Mouse (Mus musculus) forebrain, embryonic 15.5 days (tissue): ENCODE measurements around the gene Dpp8. TPM values are rescaled to one million over a fixed set of nuclear protein-coding genes. Genes with fewer than 3 reads are reported as not detected.
A peak's percentile ranks its signal among the peaks of the same experiment; 100 is the strongest.

Experiments used
- ATAC-seq: fragments of 200-750 bp; cut with Nextera tagmentation; replicated peaks from 2 replicates; pipeline ENCODE4 v1.8.0; 2017; ENCODE audit warnings: mild to moderate bottlenecking, moderate TSS enrichment, moderate library complexity
- H3K27ac ChIP-seq: fragments of 300-500 bp; sonication (generic); replicated peaks from 2 replicates; pipeline ENCODE4 v1.5.1; 2015; ENCODE audit warnings: mild to moderate bottlenecking, inconsistent platforms
- H3K27me3 ChIP-seq: fragments of 300-500 bp; sonication (generic); 2 replicates; pipeline ENCODE4 v1.6.1; 2015; ENCODE audit warnings: inconsistent platforms
- H3K36me3 ChIP-seq: fragments of 300-500 bp; sonication (generic); 2 replicates; pipeline ENCODE4 v1.6.1; 2015; ENCODE audit warnings: mild to moderate bottlenecking, inconsistent platforms
- H3K4me1 ChIP-seq: fragments of 300-500 bp; sonication (generic); 2 replicates; pipeline ENCODE4 v1.6.1; 2015; ENCODE audit warnings: inconsistent platforms
- H3K4me2 ChIP-seq: fragments of 300-500 bp; sonication (generic); replicated peaks from 2 replicates; pipeline ENCODE4 v1.6.1; 2015; ENCODE audit warnings: mild to moderate bottlenecking, inconsistent platforms
- H3K4me3 ChIP-seq: fragments of 300-500 bp; sonication (generic); 2 replicates; pipeline ENCODE4 v1.5.1; 2015; ENCODE audit warnings: mild to moderate bottlenecking, inconsistent platforms
- H3K9ac ChIP-seq: fragments of 300-500 bp; sonication (generic); replicated peaks from 2 replicates; pipeline ENCODE4 v1.6.1; 2015; ENCODE audit warnings: mild to moderate bottlenecking, inconsistent platforms
- H3K9me3 ChIP-seq: fragments of 300-500 bp; sonication (generic); 2 replicates; pipeline ENCODE4 v1.6.1; 2016; ENCODE audit warnings: inconsistent platforms
- WGBS: fragments of 180-500 bp; shearing (Covaris S2); methylation state at CpG from one replicate; pipeline ENCODE4 v1.1.7; 2015; ENCODE audit warnings: mixed read lengths; 5-methylcytosine and 5-hydroxymethylcytosine counted together
- polyA plus RNA-seq: library from polyadenylated mRNA; unstranded; fragments of >200 nt; fragmentation: Nextera tagmentation; extraction: Ambion mirVana; gene quantifications from 2 replicates; pipeline ENCODE4 v1.2.1, GENCODE M21; 2015

The Dpp8 gene
- polyA plus RNA-seq, 1 experiment from 2014 or later: 44.5 TPM

DNA sequence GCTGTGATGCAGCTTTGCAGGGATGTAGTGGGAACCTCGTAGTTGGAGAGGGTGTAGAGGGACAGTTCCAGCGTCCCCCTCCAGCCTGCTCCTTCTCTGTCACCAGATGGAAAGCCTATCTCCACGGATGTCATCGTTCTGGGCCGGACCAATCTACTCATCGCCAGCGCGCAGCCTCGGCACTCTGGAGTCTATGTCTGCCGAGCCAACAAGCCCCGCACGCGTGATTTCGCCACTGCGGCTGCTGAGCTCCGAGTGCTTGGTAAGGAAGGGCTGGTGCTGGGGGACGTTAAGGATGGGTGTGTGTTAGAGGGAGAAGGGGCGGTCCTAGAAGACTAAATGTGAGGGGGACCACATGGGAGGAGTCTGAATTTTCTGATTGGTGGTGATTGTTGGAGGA, 90.3 kb downstream of the Dpp8 start:
- H3K9ac ChIP-seq: no peak overlapping the region
- peak overlapping the region; percentile 15; the same call in 1 of the 2 replicates for H3K4me3 ChIP-seq
- no peaks in the 10 kb centered on the region for H3K9me3 ChIP-seq
- ATAC-seq: peak; percentile 38; the same call in 1 of the 2 replicates
- H3K4me1 ChIP-seq: peaks cover 12% of the 10 kb centered on the region
- H3K27me3 ChIP-seq: no peaks in the 10 kb centered on the region
- peaks cover 10% of the 10 kb centered on the region; the same call in 1 of the 2 replicates for H3K36me3 ChIP-seq
- no peak overlapping the region for H3K27ac ChIP-seq
- 21% methylated on average over 18 of the region's 18 CpGs for WGBS
- H3K4me2 ChIP-seq: peak overlapping the region; percentile 22; the same call in 1 of the 2 replicates

DNA sequence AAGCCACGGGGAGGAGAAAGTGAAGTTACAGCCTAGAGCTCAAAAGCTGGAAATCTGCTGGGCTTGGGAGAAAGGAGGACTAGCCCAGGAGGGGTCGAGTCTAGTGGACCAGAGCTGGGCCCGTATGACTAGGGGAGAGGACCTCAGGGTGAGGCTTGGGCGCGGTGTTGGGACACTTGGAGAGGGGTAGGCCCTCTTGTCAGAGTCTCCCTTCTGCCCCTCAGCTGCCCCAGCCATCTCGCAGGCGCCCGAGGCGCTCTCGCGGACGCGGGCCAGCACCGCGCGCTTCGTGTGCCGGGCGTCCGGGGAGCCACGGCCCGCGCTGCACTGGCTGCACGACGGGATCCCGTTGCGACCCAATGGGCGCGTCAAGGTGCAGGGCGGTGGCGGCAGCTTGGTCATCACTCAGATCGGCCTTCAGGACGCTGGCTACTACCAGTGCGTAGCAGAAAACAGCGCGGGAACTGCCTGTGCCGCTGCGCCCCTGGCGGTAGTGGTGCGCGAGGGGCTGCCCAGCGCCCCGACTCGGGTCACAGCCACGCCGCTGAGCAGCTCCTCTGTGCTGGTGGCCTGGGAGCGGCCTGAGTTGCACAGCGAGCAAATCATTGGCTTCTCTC, 91.4 kb downstream of the Dpp8 start:
- peaks cover 6% of the 10 kb centered on the region; the same call in 1 of the 2 replicates for H3K36me3 ChIP-seq
- H3K9me3 ChIP-seq: no peaks in the 10 kb centered on the region
- H3K27ac ChIP-seq: no peak overlapping the region
- peak overlapping the region; percentile 44 for H3K4me3 ChIP-seq
- peak; percentile 32 for ATAC-seq
- peak overlapping the region; percentile 47 for H3K9ac ChIP-seq
- H3K4me2 ChIP-seq: peak overlapping the region; percentile 87
- WGBS: 3% methylated on average over 48 of the region's 48 CpGs
- H3K4me1 ChIP-seq: peaks cover 17% of the 10 kb centered on the region
- no peaks in the 10 kb centered on the region for H3K27me3 ChIP-seq

DNA sequence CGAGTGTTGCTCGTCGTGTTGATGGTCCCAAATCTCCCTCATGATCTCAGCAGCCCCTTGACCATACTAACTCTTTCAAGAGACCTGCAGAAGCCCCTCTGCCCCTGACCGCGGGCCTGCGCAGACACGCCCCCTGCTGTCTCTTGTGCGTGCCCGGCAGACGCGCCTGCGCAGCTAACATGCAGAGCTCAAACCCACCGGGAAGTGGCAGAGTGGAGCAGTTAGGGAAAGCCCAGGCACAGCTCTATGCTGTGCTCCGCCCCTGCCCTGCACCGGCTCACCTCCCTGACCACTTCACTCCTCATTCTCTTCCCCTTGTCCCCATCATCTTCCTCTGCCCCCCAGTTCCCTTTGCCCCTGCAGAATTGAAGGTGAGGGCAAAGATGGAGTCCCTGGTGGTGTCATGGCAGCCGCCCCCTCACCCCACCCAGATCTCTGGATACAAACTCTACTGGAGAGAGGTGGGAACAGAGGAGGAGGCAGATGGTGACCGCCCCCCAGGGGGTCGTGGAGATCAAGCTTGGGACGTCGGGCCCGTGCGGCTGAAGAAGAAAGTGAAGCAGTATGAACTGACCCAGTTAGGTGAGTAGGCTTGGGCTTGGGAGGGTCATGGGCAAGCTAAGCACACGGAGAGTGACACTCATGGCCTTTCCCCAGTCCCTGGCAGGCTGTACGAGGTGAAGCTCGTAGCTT, 96.1 kb downstream of the Dpp8 start:
- Histone ChIP-seq H3K9me3 (no peaks in the 10 kb centered on the region), H3K9ac (no peak overlapping the region), H3K4me3 (no peak overlapping the region), H3K4me2 (no peak overlapping the region; the same call in 1 of the 2 replicates), H3K4me1 (peaks cover 13% of the 10 kb centered on the region), H3K36me3 (peaks cover 4% of the 10 kb centered on the region; the same call in 1 of the 2 replicates), H3K27me3 (no peaks in the 10 kb centered on the region), H3K27ac (no peak overlapping the region)
- 14% methylated on average over 25 of the region's 25 CpGs for WGBS
- ATAC-seq: 0 out of 2 replicates have a peak, but pooled peaks have one; percentile 15

DNA sequence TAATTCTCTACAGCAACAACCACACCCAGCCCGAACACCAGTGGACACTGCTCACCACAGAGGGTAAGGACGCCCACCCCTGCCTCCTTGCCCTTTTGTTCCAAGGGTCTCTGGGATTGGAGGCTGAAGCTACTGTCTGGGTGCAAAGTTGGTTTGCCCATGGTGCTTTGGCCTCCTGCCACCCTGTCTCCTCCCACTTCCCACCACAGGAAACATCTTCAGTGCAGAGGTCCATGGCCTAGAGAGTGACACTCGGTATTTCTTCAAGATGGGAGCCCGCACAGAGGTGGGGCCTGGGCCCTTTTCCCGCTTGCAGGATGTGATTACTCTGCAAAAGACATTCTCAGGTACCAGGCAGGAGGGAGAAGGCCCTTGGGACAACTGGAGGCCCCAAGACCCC, 99.5 kb downstream of the Dpp8 start:
- Histone ChIP-seq H3K27ac (no peak overlapping the region), H3K4me2 (no peak overlapping the region), H3K27me3 (no peaks in the 10 kb centered on the region), H3K9me3 (no peaks in the 10 kb centered on the region), H3K36me3 (peaks cover 8% of the 10 kb centered on the region), H3K4me3 (no peak overlapping the region), H3K9ac (no peak overlapping the region), H3K4me1 (peaks cover 8% of the 10 kb centered on the region)
- no peak for ATAC-seq
- 84% methylated on average over 5 of the region's 5 CpGs for WGBS

Other genes starting within 250 kb of the Dpp8 start
- gene Dennd4a, start 221.1 kb upstream of the Dpp8 start, polyA plus RNA-seq: 9.4 and 9.6 TPM in 2 replicates
- 0.04 and 0.10 TPM in 2 replicates for gene Slc24a1, start 80.8 kb upstream of the Dpp8 start, polyA plus RNA-seq
- 45.0 and 45.6 TPM in 2 replicates for gene Ints14, start 71.5 kb upstream of the Dpp8 start, polyA plus RNA-seq
- gene Hacd3, start 10.7 kb upstream of the Dpp8 start, polyA plus RNA-seq: 182 and 194 TPM in 2 replicates
- 13.0 and 14.6 TPM in 2 replicates for gene Igdcc4, start 69.1 kb downstream of the Dpp8 start, polyA plus RNA-seq
- gene Igdcc3, start 108.8 kb downstream of the Dpp8 start, polyA plus RNA-seq: 9.6 and 9.8 TPM in 2 replicates
- gene Parp16, start 162.9 kb downstream of the Dpp8 start, polyA plus RNA-seq: 4.9 and 5.1 TPM in 2 replicates
- gene Cilp, start 232.8 kb downstream of the Dpp8 start, polyA plus RNA-seq: 0.42 and 0.55 TPM in 2 replicates